Mouse (Mus musculus) neutrophil, adult 59 days (primary cell): ENCODE measurements around the gene Gm49398. TPM values are rescaled to one million over a fixed set of nuclear protein-coding genes. Genes with fewer than 3 reads are reported as not detected.

ENCODE experiments used
- total RNA-seq, 2 experiments: library from RNA; stranded (reverse); gene quantifications; 1 replicate in 1 of 2; 2 replicates in 1 of 2; pipeline ENCODE4 v1.2.4; 2023

Gm49398 gene
- total RNA-seq = not detected

GRCm38 (mm10) chr13:61288739-61289138 lies at the start of gene Gm49398:
Gene Gm49398, minus strand, starts transcription at chr13:61288839.

GRCm38 (mm10) chr13:61255258-61255657 lies 33.4 kb downstream of the Gm49398 start, which contains the start of gene Cts8:
Gene Cts8, minus strand, starts transcription at chr13:61255358.

GRCm38 (mm10) chr13:61203310-61203709 lies 85.3 kb downstream of the Gm49398 start, which contains the start of gene Cts6:
Gene Cts6, minus strand, starts transcription at chr13:61203410.

Other genes starting within 250 kb of the Gm49398 start
- not detected for gene Ctsq, start 248.2 kb downstream of the Gm49398 start, total RNA-seq
- gene Ctsr, start 124.6 kb downstream of the Gm49398 start, total RNA-seq = not detected
- gene Cts6, start 85.4 kb downstream of the Gm49398 start, total RNA-seq = not detected
- gene Cts8, start 33.5 kb downstream of the Gm49398 start, total RNA-seq = not detected
- not detected for gene Cts7, start 69.4 kb upstream of the Gm49398 start, total RNA-seq